Comparison of ENCODE assay signal across 9 mouse cellular contexts in genomic region chrX:140277327-140277947, GRCm38 (mm10).
DNase-seq lines count a peak whose midpoint lies in the region; ATAC-seq and TF ChIP-seq lines count a peak whose summit lies in the region.
"Had no signal": no experiment of that assay in that cellular context is flagged by ENCODE, and none has a peak within 500 bp of the region (broad histone marks: within the 10 kb centered on the region; RNA-seq: fewer than 3 reads in every experiment).

No protein-coding gene starts in this region.

- peak overlapping the region; percentile 59 for H3K9ac ChIP-seq in lung, embryonic 16.5 days (ENCODE audit: low read length)
- no peak overlapping the region for H3K9ac ChIP-seq in liver, postnatal 0 days (replicated peaks)
- H3K9ac ChIP-seq in stomach, embryonic 16.5 days (ENCODE audit: low read length) = peak overlapping the region; percentile 51; the same call in 1 of the 2 replicates

- peak; percentile 26 for DNase-seq in cerebellum, postnatal 14 days
- DNase-seq in cerebellum, postnatal 36 days = no peak
- no peak for DNase-seq in lung, postnatal 36 days
- peak; percentile 34 for DNase-seq in hindbrain, embryonic 10.5 days (ENCODE audit: low spot score)
- DNase-seq in liver, postnatal 0 days = no peak

- no peak overlapping the region for H3K27ac ChIP-seq in lung, embryonic 16.5 days (ENCODE audit: low read length)
- peak overlapping the region; percentile 81 for H3K27ac ChIP-seq in hindbrain, embryonic 10.5 days
- no peak overlapping the region for H3K27ac ChIP-seq in liver, postnatal 0 days (ENCODE audit: low read depth)
- no peak overlapping the region for H3K27ac ChIP-seq in stomach, embryonic 16.5 days (ENCODE audit: low read length)

- TF ChIP-seq CTCF in liver, postnatal 0 days (IDR thresholded peaks at IDR 0.05; ENCODE audit: low read depth) = no peak

- H3K4me2 ChIP-seq in lung, embryonic 16.5 days (ENCODE audit: low read depth, low read length) = peak overlapping the region; percentile 87
- H3K4me2 ChIP-seq in liver, postnatal 0 days (ENCODE audit: low read depth, low read length) = peak overlapping the region; percentile 61
- peak overlapping the region; percentile 71 for H3K4me2 ChIP-seq in stomach, embryonic 16.5 days (ENCODE audit: low read depth, low read length)

- no peaks in the 10 kb centered on the region for H3K9me3 ChIP-seq in lung, embryonic 16.5 days (ENCODE audit: control insufficient read depth, low read length)
- H3K9me3 ChIP-seq in hindbrain, embryonic 10.5 days = no peaks in the 10 kb centered on the region
- H3K9me3 ChIP-seq in liver, postnatal 0 days (ENCODE audit: low read length) = no peaks in the 10 kb centered on the region
- H3K9me3 ChIP-seq in stomach, embryonic 16.5 days (replicated peaks; ENCODE audit: control insufficient read depth, low read length) = no peaks in the 10 kb centered on the region

- TF ChIP-seq EP300 in liver, postnatal 0 days (IDR thresholded peaks at IDR 0.05; ENCODE audit: low read depth) = no peak

- H3K4me1 ChIP-seq in lung, embryonic 16.5 days (replicated peaks; ENCODE audit: control insufficient read depth, insufficient read depth, low read length) = no peaks in the 10 kb centered on the region
- H3K4me1 ChIP-seq in hindbrain, embryonic 10.5 days (replicated peaks) = peaks cover 9% of the 10 kb centered on the region; the same call in 1 of the 2 replicates
- H3K4me1 ChIP-seq in liver, postnatal 0 days (ENCODE audit: insufficient read depth) = no peaks in the 10 kb centered on the region
- H3K4me1 ChIP-seq in stomach, embryonic 16.5 days (ENCODE audit: control insufficient read depth, insufficient read depth, low read length) = no peaks in the 10 kb centered on the region

- peaks cover 42% of the 10 kb centered on the region for H3K27me3 ChIP-seq in lung, embryonic 16.5 days (ENCODE audit: control insufficient read depth, insufficient read depth, low read depth, low read length)
- H3K27me3 ChIP-seq in hindbrain, embryonic 10.5 days (ENCODE audit: insufficient read depth, poor library complexity, severe bottlenecking) = peaks cover 99% of the 10 kb centered on the region
- H3K27me3 ChIP-seq in liver, postnatal 0 days (ENCODE audit: insufficient read depth, low read length) = peaks cover 34% of the 10 kb centered on the region
- peaks cover 50% of the 10 kb centered on the region for H3K27me3 ChIP-seq in stomach, embryonic 16.5 days (ENCODE audit: control insufficient read depth, insufficient read depth, low read length)

- peak; percentile 55 for ATAC-seq in lung, embryonic 16.5 days (ENCODE audit: low read depth)
- no peak for ATAC-seq in liver, postnatal 0 days
- peak; percentile 54; the same call in 1 of the 2 replicates for ATAC-seq in stomach, embryonic 16.5 days (ENCODE audit: insufficient read depth, low FRiP score)
- no peak for ATAC-seq in megakaryocyte progenitor cell, adult 5-6 weeks (replicated peaks; ENCODE audit: poor library complexity)

- 20% methylated on average over 18 of the region's 54 CpGs for WGBS in lung, embryonic 16.5 days
- WGBS in hindbrain, embryonic 10.5 days = 24% methylated on average over 54 of the region's 54 CpGs
- 13% methylated on average over 39 of the region's 54 CpGs for WGBS in liver, postnatal 0 days (ENCODE audit: insufficient replicate concordance)
- 20% methylated on average over 20 of the region's 54 CpGs for WGBS in stomach, embryonic 16.5 days

- H3K36me3 ChIP-seq in lung, embryonic 16.5 days (ENCODE audit: control insufficient read depth, insufficient read depth, low read length) = no peaks in the 10 kb centered on the region
- no peaks in the 10 kb centered on the region for H3K36me3 ChIP-seq in hindbrain, embryonic 10.5 days
- no peaks in the 10 kb centered on the region for H3K36me3 ChIP-seq in liver, postnatal 0 days (replicated peaks; ENCODE audit: insufficient read depth, low read length)
- H3K36me3 ChIP-seq in stomach, embryonic 16.5 days (ENCODE audit: control insufficient read depth, insufficient read depth, low read length) = no peaks in the 10 kb centered on the region

- peak overlapping the region; percentile 57 for H3K4me3 ChIP-seq in lung, embryonic 16.5 days (ENCODE audit: low read length)
- H3K4me3 ChIP-seq in hindbrain, embryonic 10.5 days = peak overlapping the region; percentile 64
- H3K4me3 ChIP-seq in liver, postnatal 0 days (ENCODE audit: low read depth, low read length) = peak overlapping the region; percentile 25
- peak overlapping the region; percentile 48 for H3K4me3 ChIP-seq in stomach, embryonic 16.5 days (replicated peaks; ENCODE audit: low read length)
- H3K4me3 ChIP-seq: erythroblast, embryonic 14.5 days had no signal

Comparison
In these comparisons a context has a peak if more than half of its experiments do, and no peak if none do; other contexts are left out.
1. DNase-seq: peak in cerebellum, postnatal 14 days (2 of 2) and hindbrain, embryonic 10.5 days (single experiment); none in cerebellum, postnatal 36 days (0 of 2), lung, postnatal 36 days (single experiment) and liver, postnatal 0 days (single experiment).
2. ATAC-seq: peak in lung, embryonic 16.5 days (single experiment) and stomach, embryonic 16.5 days (single experiment); none in liver, postnatal 0 days (single experiment) and megakaryocyte progenitor cell, adult 5-6 weeks (single experiment).
3. Peak in every context shown above with its lines, with median percentiles within 50 percentile points of each other: H3K4me2 ChIP-seq and H3K4me3 ChIP-seq.